26 mouse cellular contexts compared by ENCODE assay signal in the genomic region with DNA sequence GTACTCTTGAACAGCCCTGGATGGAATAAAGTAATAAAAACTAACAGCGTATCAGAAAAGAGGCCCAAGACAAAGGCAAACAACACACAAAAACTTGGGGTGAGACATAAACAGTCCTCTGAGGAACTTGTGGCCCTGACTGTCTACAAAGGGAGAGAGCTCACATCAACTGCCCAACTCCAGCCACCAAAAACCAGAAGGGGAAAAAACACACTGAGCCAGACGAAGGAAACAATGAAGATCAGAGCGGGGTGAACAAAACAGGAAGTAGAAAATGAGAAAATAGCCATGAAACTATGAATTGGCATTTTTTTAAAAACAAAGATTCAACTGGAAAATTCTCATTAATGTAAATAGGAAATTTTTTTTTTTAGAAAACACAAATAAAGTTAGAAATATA.
DNase-seq lines count a peak whose midpoint lies in the region; ATAC-seq and TF ChIP-seq lines count a peak whose summit lies in the region.
"Had no signal": no experiment of that assay in that cellular context is flagged by ENCODE, and none has a peak within 500 bp of the region (broad histone marks: within the 10 kb centered on the region; RNA-seq: fewer than 3 reads in every experiment).

No protein-coding gene starts in this region.

- peak; percentile 25 for DNase-seq in induced T-regulatory cell, adult 2 months (ENCODE audit: low read depth)
- DNase-seq in adrenal gland, postnatal 25 days, result no peak
- DNase-seq: adrenal gland, postnatal 10 days; cerebellum, adult 11-12 months; cerebellum, adult 8-10 months; cerebellum, postnatal 10 days; cerebellum, postnatal 36 days; forebrain, postnatal 0 days; gastrocnemius, postnatal 10 days; gastrocnemius, postnatal 36 days; heart, adult 11 months; kidney, adult 2 months had no signal

- H3K9me3 ChIP-seq in intestine, postnatal 0 days (ENCODE audit: control insufficient read depth), result no peaks in the 10 kb centered on the region
- H3K9me3 ChIP-seq in intestine, embryonic 16.5 days (ENCODE audit: control insufficient read depth, low read length), result no peaks in the 10 kb centered on the region
- no peaks in the 10 kb centered on the region for H3K9me3 ChIP-seq in forebrain, embryonic 16.5 days (ENCODE audit: control insufficient read depth, low read length)
- no peaks in the 10 kb centered on the region for H3K9me3 ChIP-seq in forebrain, embryonic 13.5 days (replicated peaks)
- H3K9me3 ChIP-seq: embryonic facial prominence, embryonic 12.5 days; forebrain, embryonic 12.5 days; hindbrain, embryonic 12.5 days; hindbrain, embryonic 15.5 days; intestine, embryonic 15.5 days had no signal

- H3K4me2 ChIP-seq in intestine, postnatal 0 days (replicated peaks; ENCODE audit: low read depth), result no peak overlapping the region
- no peak overlapping the region for H3K4me2 ChIP-seq in intestine, embryonic 16.5 days (ENCODE audit: low read depth, low read length)
- no peak overlapping the region for H3K4me2 ChIP-seq in forebrain, embryonic 16.5 days (ENCODE audit: low read length)
- H3K4me2 ChIP-seq in forebrain, embryonic 13.5 days, result no peak overlapping the region
- H3K4me2 ChIP-seq: embryonic facial prominence, embryonic 12.5 days; forebrain, embryonic 12.5 days; heart, embryonic 11.5 days; hindbrain, embryonic 12.5 days; hindbrain, embryonic 15.5 days; intestine, embryonic 15.5 days had no signal

- TF ChIP-seq CTCF in intestine, postnatal 0 days (IDR thresholded peaks at IDR 0.05; ENCODE audit: low read depth), result no peak
- TF ChIP-seq CTCF in bone marrow macrophage, adult 2 months (IDR thresholded peaks at IDR 0.05; ENCODE audit: low read depth, low read length), result no peak

- WGBS in intestine, postnatal 0 days, result 48% methylated on average over 3 of the region's 3 CpGs
- 64% methylated on average over 3 of the region's 3 CpGs for WGBS in intestine, embryonic 16.5 days
- 77% methylated on average over 3 of the region's 3 CpGs for WGBS in forebrain, embryonic 16.5 days
- WGBS in forebrain, embryonic 13.5 days, result 85% methylated on average over 3 of the region's 3 CpGs

- no peaks in the 10 kb centered on the region for H3K4me1 ChIP-seq in intestine, postnatal 0 days (replicated peaks; ENCODE audit: control insufficient read depth, insufficient read depth, low read length)
- H3K4me1 ChIP-seq in intestine, embryonic 16.5 days (ENCODE audit: control insufficient read depth, insufficient read depth, low read length), result peaks cover 5% of the 10 kb centered on the region; the same call in 1 of the 2 replicates
- H3K4me1 ChIP-seq in bone marrow macrophage, adult 2 months (ENCODE audit: control insufficient read depth, insufficient read depth, low read length), result peaks cover 18% of the 10 kb centered on the region
- no peaks in the 10 kb centered on the region for H3K4me1 ChIP-seq in forebrain, embryonic 16.5 days (replicated peaks; ENCODE audit: control insufficient read depth, insufficient read depth, low read length)
- H3K4me1 ChIP-seq in forebrain, embryonic 13.5 days, result 0 out of 2 replicates have a peak, but pooled peaks cover 8% of the 10 kb centered on the region

- ATAC-seq in intestine, postnatal 0 days, result no peak
- ATAC-seq in intestine, embryonic 16.5 days, result no peak
- ATAC-seq in forebrain, embryonic 16.5 days, result no peak
- ATAC-seq in forebrain, embryonic 13.5 days, result no peak
- ATAC-seq: forebrain, postnatal 0 days; Patski had no signal

- H3K9ac ChIP-seq in intestine, postnatal 0 days (ENCODE audit: low read depth, low read length), result no peak overlapping the region
- no peak overlapping the region for H3K9ac ChIP-seq in intestine, embryonic 16.5 days (ENCODE audit: low read depth, low read length)
- H3K9ac ChIP-seq in forebrain, embryonic 16.5 days (replicated peaks; ENCODE audit: low read depth, low read length), result no peak overlapping the region
- no peak overlapping the region for H3K9ac ChIP-seq in forebrain, embryonic 13.5 days
- H3K9ac ChIP-seq: embryonic facial prominence, embryonic 12.5 days; forebrain, embryonic 12.5 days; forebrain, postnatal 0 days; hindbrain, embryonic 12.5 days; hindbrain, embryonic 15.5 days; intestine, embryonic 15.5 days had no signal

- no peak overlapping the region for H3K4me3 ChIP-seq in intestine, postnatal 0 days (ENCODE audit: low read depth, low read length)
- H3K4me3 ChIP-seq in intestine, embryonic 16.5 days (ENCODE audit: low read length), result no peak overlapping the region
- no peak overlapping the region for H3K4me3 ChIP-seq in bone marrow macrophage, adult 2 months (ENCODE audit: insufficient read depth, low read length)
- H3K4me3 ChIP-seq in forebrain, embryonic 16.5 days (replicated peaks; ENCODE audit: low read length), result no peak overlapping the region
- no peak overlapping the region for H3K4me3 ChIP-seq in forebrain, embryonic 13.5 days
- H3K4me3 ChIP-seq: embryonic facial prominence, embryonic 12.5 days; erythroblast, embryonic 14.5 days; forebrain, embryonic 12.5 days; hindbrain, embryonic 12.5 days; hindbrain, embryonic 15.5 days; intestine, embryonic 15.5 days had no signal

- no peaks in the 10 kb centered on the region for H3K27me3 ChIP-seq in intestine, postnatal 0 days (replicated peaks; ENCODE audit: control insufficient read depth, insufficient read depth, low read length)
- H3K27me3 ChIP-seq in intestine, embryonic 16.5 days (replicated peaks; ENCODE audit: control insufficient read depth, insufficient read depth, low read length), result no peaks in the 10 kb centered on the region
- no peaks in the 10 kb centered on the region for H3K27me3 ChIP-seq in forebrain, embryonic 16.5 days (replicated peaks; ENCODE audit: control insufficient read depth, insufficient read depth, low read length)
- H3K27me3 ChIP-seq in forebrain, embryonic 13.5 days, result no peaks in the 10 kb centered on the region
- H3K27me3 ChIP-seq: embryonic facial prominence, embryonic 12.5 days; forebrain, embryonic 12.5 days; hindbrain, embryonic 12.5 days; hindbrain, embryonic 15.5 days; intestine, embryonic 15.5 days; Patski had no signal

- no peaks in the 10 kb centered on the region for H3K36me3 ChIP-seq in intestine, postnatal 0 days (ENCODE audit: control insufficient read depth, insufficient read depth)
- H3K36me3 ChIP-seq in intestine, embryonic 16.5 days (ENCODE audit: control insufficient read depth, insufficient read depth, low read length), result no peaks in the 10 kb centered on the region
- no peaks in the 10 kb centered on the region for H3K36me3 ChIP-seq in forebrain, embryonic 16.5 days (ENCODE audit: control insufficient read depth, insufficient read depth)
- H3K36me3 ChIP-seq in forebrain, embryonic 13.5 days (ENCODE audit: poor library complexity, severe bottlenecking), result no peaks in the 10 kb centered on the region
- H3K36me3 ChIP-seq: embryonic facial prominence, embryonic 12.5 days; forebrain, embryonic 12.5 days; G1E; hindbrain, embryonic 12.5 days; hindbrain, embryonic 15.5 days; intestine, embryonic 15.5 days had no signal

- peak overlapping the region; percentile 29; the same call in 1 of the 2 replicates for H3K27ac ChIP-seq in intestine, postnatal 0 days (ENCODE audit: low read depth, low read length)
- no peak overlapping the region for H3K27ac ChIP-seq in intestine, embryonic 16.5 days (ENCODE audit: low read length)
- peak overlapping the region; percentile 68 for H3K27ac ChIP-seq in bone marrow macrophage, adult 2 months (ENCODE audit: insufficient read depth, low read depth, low read length)
- no peak overlapping the region for H3K27ac ChIP-seq in forebrain, embryonic 16.5 days (ENCODE audit: low read length)
- H3K27ac ChIP-seq in forebrain, embryonic 13.5 days, result no peak overlapping the region
- H3K27ac ChIP-seq: embryonic facial prominence, embryonic 12.5 days; forebrain, embryonic 12.5 days; hindbrain, embryonic 12.5 days; hindbrain, embryonic 15.5 days; intestine, embryonic 15.5 days had no signal

- no peak for TF ChIP-seq POLR2A in bone marrow macrophage, adult 2 months (IDR thresholded peaks at IDR 0.05; ENCODE audit: borderline replicate concordance, low read depth, low read length)

Comparison
In these comparisons a context has a peak if more than half of its experiments do, and no peak if none do; other contexts are left out.
1. H3K27ac ChIP-seq: peak in intestine, postnatal 0 days (single experiment) and bone marrow macrophage, adult 2 months (single experiment); none in intestine, embryonic 16.5 days (single experiment), forebrain, embryonic 16.5 days (single experiment) and forebrain, embryonic 13.5 days (single experiment).